Mouse (Mus musculus) kidney, adult 2 months (tissue): Measurements from ENCODE around the gene Ppp1r36. TPM values are rescaled to one million over a fixed set of nuclear protein-coding genes. Genes with fewer than 3 reads are reported as not detected.

Experiments used
- DNase-seq: peaks from one replicate; pipeline ENCODE4 v3.0.0; 2021
- H3K27ac ChIP-seq: fragments of 200-500 bp; 2 replicates; pipeline ENCODE4 v1.5.1; 2012; ENCODE audit warnings: low read depth, low read length, control low read depth, inconsistent platforms; ENCODE audit not compliant: insufficient read depth
- H3K27me3 ChIP-seq: fragments of 200-500 bp; replicated peaks from 2 replicates; pipeline ENCODE4 v1.6.1; 2012; ENCODE audit warnings: mild to moderate bottlenecking, moderate library complexity, low read length, inconsistent platforms; ENCODE audit not compliant: control insufficient read depth, insufficient read depth
- H3K36me3 ChIP-seq: fragments of 200-500 bp; 2 replicates; pipeline ENCODE4 v1.6.1; 2012; ENCODE audit warnings: mild to moderate bottlenecking, moderate library complexity, low read length, inconsistent platforms; ENCODE audit not compliant: control insufficient read depth, insufficient read depth
- H3K4me1 ChIP-seq: fragments of 200-500 bp; 2 replicates; pipeline ENCODE4 v1.6.1; 2011; ENCODE audit warnings: low read length; ENCODE audit not compliant: control insufficient read depth, insufficient read depth
- H3K4me3 ChIP-seq: fragments of 200-500 bp; 2 replicates; pipeline ENCODE4 v1.5.1; 2011; ENCODE audit warnings: mild to moderate bottlenecking, low read depth, low read length, control low read depth; ENCODE audit not compliant: insufficient read depth
- CTCF ChIP-seq: fragments of 200-500 bp; conservative IDR thresholded peaks from 2 replicates; pipeline ENCODE4 v1.5.1; 2011; ENCODE audit warnings: low read depth, mild to moderate bottlenecking, control low read depth, low read length, moderate library complexity, mixed read lengths; ENCODE audit not compliant: insufficient read depth, insufficient read length
- POLR2A ChIP-seq: fragments of 200-500 bp; IDR thresholded peaks from one replicate; pipeline ENCODE4 v1.6.1; 2011; ENCODE audit warnings: low read depth, low read length, control low read depth
- WGBS: fragments of 180-500 bp; shearing (Covaris S2); methylation state at CpG from one replicate; pipeline ENCODE4 v1.1.7; 2018; 5-methylcytosine and 5-hydroxymethylcytosine counted together
- polyA plus RNA-seq: library from polyadenylated mRNA; depleted of rRNA; stranded (reverse); fragments of >200 nt; gene quantifications from 2 replicates; pipeline ENCODE4 v1.2.3, GENCODE M21; 2012

Gene Ppp1r36
- polyA plus RNA-seq, 1 experiment = 0.31 TPM

DNA sequence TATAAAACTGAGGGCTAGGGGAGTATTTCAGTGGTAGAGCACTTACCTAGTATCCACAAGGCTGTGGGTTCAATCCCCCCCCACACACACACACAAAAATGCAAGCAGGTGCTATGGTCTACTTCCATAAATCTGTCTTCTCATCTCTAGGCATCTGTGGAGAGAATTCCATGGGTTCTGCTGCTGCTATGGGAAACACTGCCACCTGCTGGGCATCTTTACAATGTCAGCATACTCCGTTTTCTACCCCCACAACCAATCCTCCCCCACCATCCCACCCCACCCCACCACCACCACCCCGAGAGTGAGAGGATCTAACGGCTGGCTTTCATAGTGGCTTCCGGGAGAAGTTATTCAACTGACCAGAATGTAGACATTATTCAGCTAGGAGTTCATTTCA is 54.7 kb downstream of the Ppp1r36 start:
- Histone ChIP-seq H3K4me3 (no peak overlapping the region), H3K4me1 (no peaks in the 10 kb centered on the region), H3K27me3 (no peaks in the 10 kb centered on the region), H3K36me3 (no peaks in the 10 kb centered on the region), H3K27ac (no peak overlapping the region)
- peak; percentile 64 for DNase-seq
- no peak for TF ChIP-seq POLR2A
- TF ChIP-seq CTCF = peak; percentile 78
- WGBS = 4% methylated on average over 4 of the region's 4 CpGs

DNA sequence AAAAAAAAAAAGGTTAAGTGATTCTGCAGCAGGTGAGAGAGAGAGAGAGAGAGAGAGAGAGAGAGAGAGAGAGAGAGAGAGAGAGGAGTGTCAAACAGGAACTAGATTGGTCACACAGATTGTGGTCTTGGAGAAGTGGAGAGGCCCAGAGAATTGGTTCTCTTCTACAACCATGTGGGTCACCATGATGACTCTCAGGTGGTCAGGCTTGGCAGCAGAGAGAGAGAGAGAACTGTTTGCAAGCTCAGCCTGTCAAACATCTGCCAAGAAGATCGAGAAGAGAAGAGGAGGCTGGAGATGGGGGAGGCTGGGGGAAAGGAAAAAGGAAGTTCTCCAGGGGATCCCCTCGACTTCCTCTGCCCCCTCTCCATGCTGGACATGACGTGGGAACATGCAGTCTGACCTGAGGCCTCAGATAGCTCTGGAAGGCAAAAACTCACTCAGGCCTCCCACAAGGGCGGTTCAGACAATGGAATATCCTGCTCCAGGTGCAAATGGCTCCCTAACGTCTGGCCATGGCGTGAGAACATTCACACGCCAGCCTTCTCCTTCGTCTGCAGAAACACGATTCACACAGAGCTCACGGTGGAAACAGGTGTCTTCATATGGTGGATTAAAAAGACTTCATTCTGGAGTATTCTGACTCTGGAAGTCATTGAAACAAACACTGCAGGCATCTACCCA is 56.4 kb downstream of the Ppp1r36 start:
- TF ChIP-seq POLR2A = no peak
- TF ChIP-seq CTCF = no peak
- H3K36me3 ChIP-seq = no peaks in the 10 kb centered on the region
- no peak overlapping the region for H3K4me3 ChIP-seq
- H3K4me1 ChIP-seq = no peaks in the 10 kb centered on the region
- WGBS = 78% methylated on average over 10 of the region's 10 CpGs
- H3K27me3 ChIP-seq = no peaks in the 10 kb centered on the region
- no peak overlapping the region for H3K27ac ChIP-seq
- no peak for DNase-seq

- no peak overlapping the region for H3K27ac ChIP-seq
- no peaks in the 10 kb centered on the region for H3K36me3 ChIP-seq
- no peak for TF ChIP-seq POLR2A
- TF ChIP-seq CTCF = no peak
- no peak overlapping the region for H3K4me3 ChIP-seq
- no peaks in the 10 kb centered on the region for H3K27me3 ChIP-seq
- no peaks in the 10 kb centered on the region for H3K4me1 ChIP-seq
- DNase-seq = no peak
- 91% methylated on average over 8 of the region's 8 CpGs for WGBS
Measured at GRCm38 (mm10) chr12:76474246-76474583, 56.9 kb downstream of the Ppp1r36 start.

- Histone ChIP-seq H3K4me1 (no peaks in the 10 kb centered on the region), H3K36me3 (no peaks in the 10 kb centered on the region), H3K4me3 (no peak overlapping the region), H3K27me3 (no peaks in the 10 kb centered on the region), H3K27ac (no peak overlapping the region)
- 53% methylated on average over 2 of the region's 2 CpGs for WGBS
- no peak for DNase-seq
- TF ChIP-seq CTCF (no peak), POLR2A (no peak)
Measured at GRCm38 (mm10) chr12:76474802-76475201, 57.5 kb downstream of the Ppp1r36 start.

DNA sequence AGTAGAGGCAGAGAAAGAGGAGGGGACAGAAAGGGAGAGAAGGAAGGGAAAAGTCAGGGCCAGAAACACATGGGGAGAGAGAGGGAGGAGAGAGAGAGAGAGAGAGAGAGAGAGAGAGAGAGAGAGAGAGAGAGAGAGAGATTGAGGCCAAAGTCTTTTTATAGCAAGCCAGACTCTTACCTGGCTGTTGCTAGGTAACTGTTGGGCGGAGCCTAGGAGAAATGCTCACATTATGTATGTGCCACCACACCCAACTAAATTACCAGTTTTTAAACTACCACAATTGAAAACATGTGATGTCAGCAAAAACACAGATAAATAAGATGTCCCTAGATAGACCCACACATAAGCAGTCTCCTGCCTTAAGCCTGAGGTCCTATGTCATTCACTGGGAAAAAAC is 58.8 kb downstream of the Ppp1r36 start:
- Histone ChIP-seq H3K4me1 (no peaks in the 10 kb centered on the region), H3K27me3 (no peaks in the 10 kb centered on the region), H3K27ac (no peak overlapping the region), H3K4me3 (no peak overlapping the region), H3K36me3 (no peaks in the 10 kb centered on the region)
- TF ChIP-seq POLR2A = no peak
- no peak for TF ChIP-seq CTCF
- WGBS = 94% methylated on average over 1 of the region's 1 CpGs
- DNase-seq = no peak

DNA sequence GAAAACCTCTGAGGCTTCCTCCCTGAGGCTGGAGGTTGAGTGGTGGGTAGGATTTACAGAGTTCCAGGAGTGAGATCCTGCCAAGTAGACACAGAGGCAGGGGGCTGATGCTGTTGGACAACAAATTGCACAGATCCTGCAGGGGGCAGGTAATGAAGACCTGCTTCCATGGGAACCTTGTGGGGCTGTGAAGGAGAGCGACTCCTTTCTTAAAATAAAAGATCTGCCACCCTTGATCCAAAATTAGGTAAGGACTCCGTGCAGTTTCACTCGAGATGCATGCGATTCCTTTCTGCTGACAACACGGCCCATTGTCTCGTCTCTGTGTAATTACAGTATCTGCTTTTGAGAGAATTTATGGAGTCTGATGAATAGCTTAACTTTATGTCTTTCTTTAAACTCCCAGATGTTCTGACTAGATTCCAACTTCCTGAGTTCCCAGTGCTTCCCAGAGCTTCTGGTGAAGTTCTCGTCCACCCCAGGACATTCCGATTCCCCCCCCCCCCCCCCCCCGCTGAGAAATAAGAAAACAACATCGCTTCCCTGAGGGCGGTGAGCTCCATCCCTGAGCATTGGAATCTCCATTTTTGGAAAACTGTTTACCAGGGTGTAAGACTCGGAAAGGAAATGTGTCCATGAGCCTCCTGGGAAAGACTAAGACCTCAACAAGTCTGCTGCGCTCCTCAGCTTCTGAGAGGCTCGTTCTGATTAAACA is 61.1 kb downstream of the Ppp1r36 start:
- Histone ChIP-seq H3K27ac (no peak overlapping the region), H3K36me3 (no peaks in the 10 kb centered on the region), H3K27me3 (no peaks in the 10 kb centered on the region), H3K4me3 (no peak overlapping the region), H3K4me1 (no peaks in the 10 kb centered on the region)
- DNase-seq = no peak
- TF ChIP-seq POLR2A (no peak), CTCF (no peak)
- WGBS = 32% methylated on average over 14 of the region's 14 CpGs

GRCm38 (mm10) chr12:76479174-76479573 is 61.8 kb downstream of the Ppp1r36 start:
- H3K4me3 ChIP-seq = no peak overlapping the region
- 52% methylated on average over 5 of the region's 5 CpGs for WGBS
- no peak for DNase-seq
- no peaks in the 10 kb centered on the region for H3K27me3 ChIP-seq
- H3K4me1 ChIP-seq = no peaks in the 10 kb centered on the region
- TF ChIP-seq POLR2A (no peak), CTCF (0 out of 2 replicates have a peak, but pooled peaks have one; percentile 18)
- H3K27ac ChIP-seq = no peak overlapping the region
- no peaks in the 10 kb centered on the region for H3K36me3 ChIP-seq
